Mouse (Mus musculus) CH12.LX (cell line): ENCODE results near the gene Jmjd8. TPM values are rescaled to one million over a fixed set of nuclear protein-coding genes. Genes with fewer than 3 reads are reported as not detected.

Experiments used
- DNase-seq: peaks from one replicate; pipeline ENCODE4 v3.0.0-alpha.2; 2013; ENCODE audit errors: extremely low read depth
- H3K27ac ChIP-seq: 2 replicates; pipeline ENCODE4 v1.5.1; 2012; ENCODE audit warnings: low read depth, mild to moderate bottlenecking, control low read depth, moderate library complexity; ENCODE audit not compliant: insufficient read depth
- H3K27me3 ChIP-seq: replicated peaks from 2 replicates; pipeline ENCODE3; 2012; ENCODE audit warnings: inconsistent platforms
- H3K36me3 ChIP-seq, 2 experiments: replicated peaks in 1 of 2; 2 replicates each; pipeline versions ENCODE3 to v1.6.1; 2012; ENCODE audit warnings: inconsistent platforms in 1 of 2, low read length in 1 of 2, mild to moderate bottlenecking in 1 of 2, mixed read lengths in 1 of 2, moderate library complexity in 1 of 2; ENCODE audit not compliant: control insufficient read depth in 1 of 2, insufficient read depth in 1 of 2
- H3K4me1 ChIP-seq, 2 experiments: 2 replicates each; pipeline ENCODE4 v1.6.1; 2012; ENCODE audit warnings: inconsistent platforms in 1 of 2, moderate library complexity in 1 of 2; ENCODE audit not compliant: insufficient read depth in 2 of 2, control insufficient read depth in 1 of 2
- H3K4me2 ChIP-seq: 2 replicates; pipeline ENCODE4 v1.6.1; 2012; ENCODE audit warnings: low read depth, mild to moderate bottlenecking, control low read depth; ENCODE audit not compliant: poor library complexity, insufficient read depth, severe bottlenecking
- H3K4me3 ChIP-seq, 3 experiments: fragments of 150-350 bp in 1 of 3; sonication (generic) in 1 of 3; replicated peaks in 1 of 3; 2 replicates each; pipeline versions ENCODE3 to v1.5.1; 2011 to 2012; ENCODE audit warnings: low read depth in 2 of 3, low read length in 2 of 3, mild to moderate bottlenecking in 2 of 3, moderate library complexity in 2 of 3, control low read depth in 1 of 3, improper control_type of control experiment in 1 of 3, inconsistent platforms in 1 of 3, mixed read lengths in 1 of 3; ENCODE audit not compliant: poor library complexity in 1 of 3
- H3K79me2 ChIP-seq: replicated peaks from 2 replicates; pipeline ENCODE4 v1.6.1; 2012; ENCODE audit warnings: mild to moderate bottlenecking, moderate library complexity; ENCODE audit not compliant: control insufficient read depth, poor library complexity, insufficient read depth, severe bottlenecking; ENCODE audit errors: extremely low read depth
- H3K9ac ChIP-seq: 2 replicates; pipeline ENCODE4 v1.6.1; 2012; ENCODE audit warnings: low read depth, mild to moderate bottlenecking, control low read depth, moderate library complexity; ENCODE audit not compliant: insufficient read depth
- H3K9me3 ChIP-seq: replicated peaks from 2 replicates; pipeline ENCODE3; 2012; ENCODE audit warnings: low read length, inconsistent platforms, mixed read lengths
- CHD2 ChIP-seq: IDR thresholded peaks from 2 replicates; pipeline ENCODE4 v1.6.1; 2011; ENCODE audit warnings: low read length, improper control_type of control experiment
- E2F4 ChIP-seq: IDR thresholded peaks from 2 replicates; pipeline ENCODE4 v1.6.1; 2011; ENCODE audit warnings: low read depth, low read length, improper control_type of control experiment; ENCODE audit not compliant: insufficient replicate concordance
- ELF1 ChIP-seq: IDR thresholded peaks from 2 replicates; pipeline ENCODE4 v1.6.1; 2014; ENCODE audit warnings: low read depth, mild to moderate bottlenecking, inconsistent platforms, low read length, improper control_type of control experiment
- EP300 ChIP-seq: IDR thresholded peaks from 2 replicates; pipeline ENCODE4 v1.6.1; 2011; ENCODE audit warnings: low read length, improper control_type of control experiment
- ETS1 ChIP-seq: conservative IDR thresholded peaks from 2 replicates; pipeline ENCODE4 v1.6.1; 2012; ENCODE audit warnings: low read depth, mild to moderate bottlenecking, inconsistent platforms, low read length, improper control_type of control experiment, moderate library complexity
- GABPA ChIP-seq: IDR thresholded peaks from 2 replicates; pipeline ENCODE4 v1.6.1; 2012; ENCODE audit warnings: low read depth, low read length, improper control_type of control experiment, inconsistent platforms; ENCODE audit not compliant: insufficient replicate concordance
- HCFC1 ChIP-seq: IDR thresholded peaks from 2 replicates; pipeline ENCODE4 v1.6.1; 2012; ENCODE audit warnings: low read depth, mild to moderate bottlenecking, inconsistent platforms, low read length, improper control_type of control experiment
- IRF4 ChIP-seq: IDR thresholded peaks from 2 replicates; pipeline ENCODE4 v1.6.1; 2014; ENCODE audit warnings: low read depth, mild to moderate bottlenecking, inconsistent platforms, low read length, improper control_type of control experiment
- JUN ChIP-seq: IDR thresholded peaks from 2 replicates; pipeline ENCODE4 v1.6.1; 2011; ENCODE audit warnings: low read depth, mild to moderate bottlenecking, low read length, improper control_type of control experiment, moderate library complexity; ENCODE audit not compliant: insufficient read depth
- JUND ChIP-seq: conservative IDR thresholded peaks from 2 replicates; pipeline ENCODE4 v1.6.1; 2011; ENCODE audit warnings: low read depth, low read length, improper control_type of control experiment
- KAT2A ChIP-seq: IDR thresholded peaks from 2 replicates; pipeline ENCODE4 v1.6.1; 2012; ENCODE audit warnings: low read length, improper control_type of control experiment, inconsistent platforms; ENCODE audit not compliant: insufficient replicate concordance
- MAFK ChIP-seq: IDR thresholded peaks from 2 replicates; pipeline ENCODE4 v1.6.1; 2011; ENCODE audit warnings: low read length, improper control_type of control experiment; ENCODE audit not compliant: insufficient replicate concordance
- MAZ ChIP-seq: IDR thresholded peaks from 2 replicates; pipeline ENCODE4 v1.6.1; 2012; ENCODE audit warnings: low read depth, mild to moderate bottlenecking, inconsistent platforms, low read length, improper control_type of control experiment, moderate library complexity
- MXI1 ChIP-seq: IDR thresholded peaks from 2 replicates; pipeline ENCODE4 v1.6.1; 2011; ENCODE audit warnings: mild to moderate bottlenecking, low read depth, low read length, improper control_type of control experiment
- MYC ChIP-seq: IDR thresholded peaks from 2 replicates; pipeline ENCODE4 v1.6.1; 2011; ENCODE audit warnings: low read depth, mild to moderate bottlenecking, improper control_type of control experiment, low read length
- RAD21 ChIP-seq: IDR thresholded peaks from 2 replicates; pipeline ENCODE4 v1.6.1; 2011; ENCODE audit warnings: low read depth, mild to moderate bottlenecking, low read length, improper control_type of control experiment, moderate library complexity
- SMC3 ChIP-seq: IDR thresholded peaks from 2 replicates; pipeline ENCODE4 v1.6.1; 2011; ENCODE audit warnings: low read depth, low read length, improper control_type of control experiment
- TBP ChIP-seq: conservative IDR thresholded peaks from 2 replicates; pipeline ENCODE4 v1.6.1; 2011; ENCODE audit warnings: low read depth, low read length, improper control_type of control experiment
- TCF12 ChIP-seq: IDR thresholded peaks from 2 replicates; pipeline ENCODE4 v1.6.1; 2014; ENCODE audit warnings: low read depth, mild to moderate bottlenecking, inconsistent platforms, low read length, improper control_type of control experiment
- UBTF ChIP-seq: IDR thresholded peaks from 2 replicates; pipeline ENCODE4 v1.6.1; 2012; ENCODE audit warnings: low read depth, mild to moderate bottlenecking, inconsistent platforms, low read length, improper control_type of control experiment, moderate library complexity
- USF1 ChIP-seq: IDR thresholded peaks from 2 replicates; pipeline ENCODE4 v1.6.1; 2014; ENCODE audit warnings: low read depth, mild to moderate bottlenecking, inconsistent platforms, low read length, improper control_type of control experiment
- ZC3H11A ChIP-seq: IDR thresholded peaks from 2 replicates; pipeline ENCODE4 v1.6.1; 2012; ENCODE audit warnings: low read depth, mild to moderate bottlenecking, inconsistent platforms, low read length, improper control_type of control experiment
- ZMIZ1 ChIP-seq: IDR thresholded peaks from 2 replicates; pipeline ENCODE4 v1.6.1; 2012; ENCODE audit warnings: low read depth, mild to moderate bottlenecking, inconsistent platforms, low read length, improper control_type of control experiment
- dilution Hi-C: fragments of 300-500 bp; cut with MboI; formaldehyde crosslinking; loops from 2 replicates; pipeline ENCODE4 v1.14.3; 2020; ENCODE audit warnings: low sequenced_read_pairs; ENCODE audit not compliant: extremely low pct_unique_long_range_greater_than_20kb, extremely low pct_ligation_motif_present
- in situ Hi-C: fragments of 300-500 bp; cut with MboI; formaldehyde crosslinking; loops from 3 replicates; pipeline ENCODE4 v1.14.3; 2019; ENCODE audit warnings: low sequenced_read_pairs, low pct_ligation_motif_present, low pct_unique_long_range_greater_than_20kb, mixed read lengths
- polyA plus RNA-seq: library from polyadenylated mRNA; unstranded; fragments of >175 nt; gene quantifications from 2 replicates; pipeline ENCODE4 v1.2.1, GENCODE M21; 2012; ENCODE audit warnings: low read depth; ENCODE audit not compliant: insufficient read length
- total RNA-seq, 2 experiments: library from RNA; depleted of rRNA; stranded (reverse); fragments of 300-350 nt in 1 of 2; fragments of >200 nt in 1 of 2; gene quantifications; 2 replicates each; pipeline ENCODE4 v1.2.3; 2012 to 2014

Gene Jmjd8
- total and polyA plus RNA-seq, 3 experiments = 4.8 to 8.3 (median 7.7) TPM

GRCm38 (mm10) chr17:25783086-25783485 is 45.6 kb upstream of the Jmjd8 start:
- Histone ChIP-seq H3K9me3 (no peaks in the 10 kb centered on the region), H3K9ac (no peak overlapping the region), H3K79me2 (no peaks in the 10 kb centered on the region), H3K36me3 (peaks cover 66 to 83% of the 10 kb centered on the region in 2 experiments), H3K4me3 (no peak overlapping the region)
- in situ Hi-C loops = no loop called here
- TF ChIP-seq ZC3H11A = no peak
- no peak for TF ChIP-seq MYC
- TF ChIP-seq ZMIZ1 = 0 out of 2 replicates have a peak, but pooled peaks have one; percentile 18
- TF ChIP-seq TBP = no peak
- TF ChIP-seq, all 38 proteins: peak for 1
- DNase-seq = no peak
- dilution Hi-C loops = no loop called here
- Histone ChIP-seq H3K4me1 (peaks cover 11 to 16% of the 10 kb centered on the region in 2 experiments), H3K4me2 (no peak overlapping the region), H3K27me3 (no peaks in the 10 kb centered on the region), H3K27ac (no peak overlapping the region)

DNA sequence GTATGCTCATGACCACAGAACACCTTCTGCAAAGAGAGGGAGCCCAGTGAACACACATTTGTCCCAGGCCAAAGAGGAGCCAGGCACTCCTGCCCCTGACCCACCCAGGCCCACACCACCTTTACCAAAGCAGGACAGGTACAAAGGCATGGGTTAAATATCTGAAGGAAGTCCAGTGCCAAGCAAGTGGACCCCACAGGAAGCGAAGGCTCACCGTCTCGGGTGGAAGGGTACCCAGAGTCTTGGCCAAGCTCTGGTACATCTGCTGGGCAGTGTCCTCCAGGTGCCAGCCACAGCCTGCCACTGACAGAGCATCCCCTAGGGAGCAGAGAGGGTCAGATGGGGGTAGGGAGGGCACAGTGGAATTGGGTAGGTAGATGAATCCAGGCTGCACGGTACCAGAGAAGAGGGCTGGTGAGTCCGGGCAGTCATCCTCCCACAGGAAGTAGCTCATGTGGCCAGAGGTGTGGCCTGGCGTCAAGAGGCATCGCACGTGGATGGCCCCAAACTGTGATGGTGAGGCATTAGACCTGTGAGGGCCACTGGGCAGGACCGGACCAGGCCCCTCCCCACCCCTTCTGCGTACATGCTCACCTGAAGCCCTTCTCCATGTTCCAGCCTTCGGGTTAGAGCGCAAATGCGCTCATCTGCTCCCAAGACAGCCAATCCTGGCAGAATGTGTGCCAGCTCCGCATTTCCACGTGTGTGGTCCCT is 44.6 kb upstream of the Jmjd8 start:
- H3K79me2 ChIP-seq = no peaks in the 10 kb centered on the region
- H3K4me3 ChIP-seq = no peak overlapping the region
- no peak for DNase-seq
- dilution Hi-C loops = no loop called here
- H3K9ac ChIP-seq = no peak overlapping the region
- H3K9me3 ChIP-seq = no peaks in the 10 kb centered on the region
- no peak overlapping the region for H3K27ac ChIP-seq
- peak overlapping the region; percentile 46; the same call in 1 of the 2 replicates for H3K4me2 ChIP-seq
- in situ Hi-C loops = no loop called here
- peaks cover 7 to 16% of the 10 kb centered on the region in 2 experiments for H3K4me1 ChIP-seq
- H3K27me3 ChIP-seq = no peaks in the 10 kb centered on the region
- TF ChIP-seq ETS1 (no peak), MAZ (no peak), USF1 (no peak), RAD21 (no peak), JUND (no peak), MXI1 (no peak), IRF4 (no peak), JUN (no peak), GABPA (no peak), KAT2A (no peak), EP300 (no peak), UBTF (no peak), CHD2 (no peak), MYC (no peak), MAFK (no peak), TCF12 (no peak), ELF1 (no peak), E2F4 (no peak), SMC3 (no peak), HCFC1 (no peak)
- peaks cover 64 to 81% of the 10 kb centered on the region in 2 experiments for H3K36me3 ChIP-seq
